Mouse (Mus musculus): ENCODE measurements around the gene Fmo2.

Gene Fmo2

DNA sequence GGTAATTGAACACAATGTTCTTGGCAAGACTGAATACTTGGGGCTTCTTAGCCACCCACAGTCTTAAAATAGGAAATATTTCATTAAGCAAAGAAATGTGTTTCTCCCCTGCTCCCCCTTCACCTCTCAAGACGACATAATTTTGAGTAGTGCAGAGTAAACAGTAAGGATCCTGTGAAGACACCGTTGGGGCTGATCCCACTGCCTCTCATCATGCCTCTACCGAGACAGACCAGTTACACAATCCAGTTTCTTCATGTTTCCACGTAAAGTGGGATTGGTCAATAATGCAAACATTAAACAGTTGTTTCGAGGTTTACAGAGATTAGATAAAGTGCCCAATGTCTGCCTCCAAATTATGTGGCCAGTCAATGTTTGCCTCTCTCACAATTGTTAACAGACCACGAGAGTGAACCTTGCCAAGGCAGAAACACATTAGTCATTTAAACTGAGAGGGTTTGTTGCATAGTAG lies 6.5 kb downstream of the Fmo2 start:
- no peak for DNase-seq (ENCODE audit: low spot score)

DNA sequence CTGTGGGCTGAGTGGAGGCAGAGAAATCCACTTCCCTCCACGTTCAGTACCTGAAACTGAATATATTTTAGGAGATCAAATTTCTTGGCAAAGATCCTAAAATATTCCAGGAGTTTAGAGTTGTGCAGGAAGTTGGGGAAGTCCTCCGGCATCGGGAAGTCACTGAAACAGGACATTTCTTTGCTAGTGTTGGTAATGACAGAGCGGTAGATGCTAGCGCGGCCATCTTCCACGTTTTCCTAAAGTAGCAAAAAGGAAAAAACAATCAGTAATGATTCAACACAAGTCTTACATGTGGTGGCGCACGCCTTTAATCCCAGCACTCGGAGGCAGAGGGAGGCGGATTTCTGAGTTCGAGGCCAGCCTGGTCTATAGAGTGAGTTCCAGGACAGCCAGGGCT lies 9.9 kb downstream of the Fmo2 start:
- no peak for DNase-seq (ENCODE audit: low spot score)

DNA sequence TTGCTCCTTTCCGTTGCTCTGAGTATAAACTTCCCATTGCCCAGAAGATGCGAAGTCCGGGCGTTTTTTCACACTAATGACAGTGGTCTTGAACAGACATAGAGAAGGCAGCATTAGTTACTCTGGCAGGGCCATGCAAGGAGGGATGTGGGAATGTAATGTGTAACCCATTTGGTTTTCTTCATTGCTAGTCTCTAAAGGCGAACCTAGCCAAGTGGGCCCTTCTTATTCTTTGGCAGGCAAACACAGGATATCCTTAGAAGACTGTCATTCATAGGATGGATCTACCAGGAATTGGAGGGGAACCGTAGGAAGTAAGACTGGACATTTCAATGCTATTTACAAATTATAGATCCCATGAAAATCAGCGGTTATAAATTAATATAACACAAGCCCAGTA lies 10.9 kb downstream of the Fmo2 start:
- DNase-seq (ENCODE audit: low spot score): no peak

DNA sequence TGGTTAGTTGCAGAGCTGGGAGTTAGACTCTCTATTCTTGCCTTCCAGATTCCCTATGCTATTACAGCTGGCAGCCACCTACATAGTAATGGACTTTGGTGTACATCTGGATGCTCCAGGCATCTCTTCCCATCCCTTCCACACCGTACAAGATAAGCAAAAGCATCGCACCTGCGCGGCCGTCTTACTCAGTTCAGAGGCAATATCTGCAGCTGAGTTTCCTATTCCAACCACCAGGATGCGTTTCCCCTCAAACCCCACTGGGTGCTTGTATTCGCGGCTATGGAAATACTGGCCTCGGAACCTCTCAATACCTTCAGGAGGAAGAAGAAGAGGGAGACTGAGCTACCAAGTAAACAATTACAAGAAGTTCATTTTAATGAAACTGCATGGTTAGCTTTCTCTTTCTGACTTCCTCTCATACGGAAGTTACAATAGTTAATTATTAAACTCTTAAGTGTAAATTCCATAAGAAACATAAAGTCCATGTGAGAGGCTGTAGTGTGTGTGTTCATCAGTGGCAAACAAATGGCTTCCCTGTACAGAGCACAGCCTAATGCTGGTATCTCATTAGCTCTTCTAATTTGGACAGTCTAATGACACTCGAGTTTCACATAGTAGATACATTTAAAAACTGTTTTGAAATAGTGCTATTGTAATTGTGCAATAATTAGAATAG lies 12.2 kb downstream of the Fmo2 start:
- no peak for DNase-seq (ENCODE audit: low spot score)

DNA sequence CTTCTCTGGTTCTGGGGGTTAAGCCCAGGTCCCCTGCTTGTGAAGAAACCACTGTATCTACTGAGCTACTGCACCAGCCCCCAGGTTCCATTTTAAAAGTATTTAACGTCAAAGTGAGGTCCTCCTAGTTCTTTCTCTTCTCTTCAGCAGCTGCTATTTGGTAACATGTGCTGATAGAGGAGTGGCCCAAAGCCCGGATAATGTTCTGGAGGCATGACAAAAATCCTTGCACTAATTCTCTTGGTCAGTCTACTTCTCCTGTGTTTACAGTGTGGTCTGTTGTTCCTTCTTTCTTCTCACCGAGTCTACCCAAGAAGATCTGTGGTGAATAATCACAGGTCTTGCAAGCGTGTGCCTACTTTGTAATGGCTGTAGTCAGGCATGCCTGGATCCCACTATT lies 15.8 kb downstream of the Fmo2 start:
- no peak for DNase-seq (ENCODE audit: low spot score)

DNA sequence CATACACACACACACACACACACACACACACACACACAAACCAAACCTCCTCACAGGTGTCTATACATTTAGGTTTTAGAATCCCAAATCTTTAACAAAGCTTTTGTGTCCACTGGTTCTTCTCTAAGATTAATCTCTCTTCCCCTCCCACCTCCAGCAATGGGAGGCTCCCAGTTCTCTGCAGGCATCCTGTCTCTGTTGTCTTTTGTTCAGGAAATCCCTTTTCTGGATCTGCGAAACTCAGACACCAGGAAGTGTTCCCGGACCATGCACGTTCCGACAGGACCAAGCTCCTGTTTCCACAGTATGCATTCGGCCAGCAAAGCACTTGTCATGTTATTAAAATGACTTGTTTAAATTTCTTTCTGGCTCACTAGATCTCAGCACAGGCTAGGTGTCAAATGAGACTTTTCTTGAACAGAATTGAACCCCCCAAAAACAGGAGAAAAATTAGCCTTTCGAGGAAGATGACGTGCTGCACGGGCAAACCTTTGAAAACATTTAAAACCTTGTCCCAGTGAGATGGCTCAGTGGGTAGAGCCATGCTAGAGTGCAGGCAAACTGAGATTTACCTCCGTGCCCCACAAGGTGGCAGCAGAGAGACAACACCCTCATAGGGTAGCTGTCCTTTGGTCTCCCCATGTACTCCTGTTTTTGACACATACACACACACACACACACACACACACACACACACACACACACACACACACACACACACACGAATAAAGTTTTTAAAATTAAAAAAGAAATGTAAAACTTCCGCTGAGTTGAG lies 18.7 kb downstream of the Fmo2 start:
- DNase-seq (ENCODE audit: low spot score): peak; percentile 59

DNA sequence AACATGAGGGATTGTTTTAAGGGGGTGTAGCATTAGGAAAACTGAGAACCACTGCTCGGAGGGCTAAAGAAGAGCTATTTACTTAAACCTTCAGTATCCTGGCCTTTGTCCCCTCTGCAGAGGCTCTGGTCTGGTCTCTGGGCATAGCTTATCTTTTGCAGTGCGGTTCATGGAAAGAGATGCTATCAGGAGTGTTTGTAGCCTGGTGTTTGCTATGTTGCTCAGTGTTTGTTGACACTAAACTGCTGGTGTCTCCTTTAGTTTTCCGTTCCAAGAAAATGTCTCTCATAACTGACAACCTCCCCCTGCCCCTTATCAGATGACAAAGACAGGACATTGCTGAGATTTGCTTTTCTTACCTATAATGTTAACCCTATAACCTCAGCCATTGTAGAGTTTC lies 23.4 kb downstream of the Fmo2 start:
- no peak for DNase-seq (ENCODE audit: low spot score)

DNA sequence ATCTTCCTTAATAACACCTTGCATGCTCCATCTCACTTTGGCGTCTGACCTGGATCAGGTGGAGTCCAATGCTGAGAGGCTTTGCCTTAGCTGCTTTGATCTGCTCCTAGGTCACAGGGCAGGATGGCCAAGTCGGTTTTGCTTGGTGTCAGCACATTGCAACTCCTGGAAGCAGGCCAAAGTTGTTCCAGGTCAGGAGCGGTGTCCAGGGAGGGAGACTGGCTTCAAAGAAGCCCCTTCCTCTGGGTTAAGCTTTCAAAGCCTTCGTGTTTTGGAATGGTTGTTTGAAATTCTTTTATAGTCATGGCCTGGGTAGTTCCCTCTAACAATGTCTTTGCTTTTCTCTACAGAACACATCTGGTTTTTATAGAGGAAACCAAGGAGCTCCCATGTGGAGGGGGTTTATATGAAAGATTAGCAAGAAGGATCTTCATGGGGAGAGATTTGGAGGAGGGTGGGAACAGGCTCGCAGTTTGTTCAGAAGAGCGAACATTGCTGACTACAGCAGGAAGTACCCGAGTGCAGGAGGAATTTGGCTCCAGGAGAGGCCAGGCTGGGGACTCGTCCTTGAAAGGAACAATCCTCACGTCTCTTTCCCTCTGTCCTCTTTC lies 26.7 kb downstream of the Fmo2 start:
- DNase-seq (ENCODE audit: low spot score): no peak

DNA sequence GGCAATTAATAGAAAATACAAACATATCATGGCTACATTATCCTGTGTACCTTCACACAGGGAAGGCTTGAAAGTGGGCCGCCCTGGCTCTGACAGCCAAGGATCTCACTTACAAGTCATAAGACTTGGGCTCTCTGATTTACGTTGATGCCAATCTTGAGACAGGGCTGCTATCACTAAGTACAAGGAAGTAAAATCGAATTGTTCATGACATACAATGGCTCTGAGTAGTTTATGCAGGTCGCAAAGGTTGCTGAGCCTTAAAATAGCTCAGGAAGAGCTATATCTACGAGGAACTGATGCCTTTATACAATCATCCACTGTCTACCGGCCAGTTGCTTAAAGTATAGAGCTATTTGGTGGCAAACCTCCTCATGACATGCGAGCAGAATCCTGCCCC lies 27.5 kb downstream of the Fmo2 start:
- DNase-seq (ENCODE audit: low spot score): no peak

DNA sequence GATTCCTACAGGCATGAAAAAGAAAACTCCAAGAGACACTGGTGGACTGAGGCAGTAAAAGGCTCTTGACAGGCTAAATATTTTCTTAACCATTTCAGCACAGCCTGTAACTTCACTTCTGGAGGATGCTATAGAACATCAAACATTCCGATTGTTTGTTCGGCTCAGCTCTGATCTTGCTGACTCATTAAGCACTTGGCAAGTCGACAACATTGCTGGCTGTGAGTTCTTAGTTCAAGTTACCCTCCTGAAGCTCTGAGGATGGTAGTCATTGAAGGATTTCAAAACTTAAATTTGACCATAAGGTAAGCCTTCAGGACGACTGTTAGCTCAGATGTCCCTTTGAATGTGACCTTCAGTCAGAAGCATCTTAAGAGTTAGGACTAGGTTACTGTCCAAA lies 31.1 kb downstream of the Fmo2 start:
- no peak for DNase-seq (ENCODE audit: low spot score)

DNA sequence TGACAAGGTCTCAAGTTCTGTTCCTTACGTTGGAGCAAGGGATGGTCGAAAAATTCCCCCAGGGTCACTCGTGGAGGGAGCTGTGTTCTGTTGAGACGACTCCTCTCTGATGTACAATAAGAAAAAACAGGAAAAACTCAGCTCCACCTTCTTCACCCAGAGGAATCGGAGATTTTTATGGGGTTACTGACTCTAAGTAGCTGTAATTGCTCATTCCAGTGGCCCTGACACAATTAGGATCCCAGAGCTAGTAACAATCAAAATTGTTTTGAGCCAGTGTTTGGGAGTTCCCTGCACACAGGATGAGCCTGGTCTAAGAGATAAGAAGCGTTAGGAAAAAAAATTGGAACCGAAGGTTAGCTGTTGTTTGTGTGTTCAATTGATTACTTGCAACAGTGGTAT lies 32.2 kb downstream of the Fmo2 start, which contains the start of gene Fmo1:
Fmo1 (minus strand) TSS at position 331 of the 402 bp plus-strand sequence.
- no peak for DNase-seq (ENCODE audit: low spot score)

DNA sequence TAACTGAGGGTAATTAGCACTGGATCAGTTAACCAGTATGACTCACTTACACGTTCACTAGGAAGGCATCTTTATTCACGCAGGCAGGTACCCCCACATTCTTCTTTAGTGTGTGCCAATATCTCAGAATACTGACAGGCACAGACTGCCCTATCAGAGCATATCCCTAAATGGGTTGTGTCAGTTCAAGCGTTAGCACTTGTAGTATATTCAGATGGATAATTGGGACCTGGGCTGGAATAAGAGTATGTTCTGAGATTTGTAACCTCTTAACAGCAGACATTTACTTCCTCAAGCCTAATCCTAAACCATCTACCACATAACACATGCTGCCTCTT lies 33.1 kb downstream of the Fmo2 start:
- no peak for DNase-seq (ENCODE audit: low spot score)

DNA sequence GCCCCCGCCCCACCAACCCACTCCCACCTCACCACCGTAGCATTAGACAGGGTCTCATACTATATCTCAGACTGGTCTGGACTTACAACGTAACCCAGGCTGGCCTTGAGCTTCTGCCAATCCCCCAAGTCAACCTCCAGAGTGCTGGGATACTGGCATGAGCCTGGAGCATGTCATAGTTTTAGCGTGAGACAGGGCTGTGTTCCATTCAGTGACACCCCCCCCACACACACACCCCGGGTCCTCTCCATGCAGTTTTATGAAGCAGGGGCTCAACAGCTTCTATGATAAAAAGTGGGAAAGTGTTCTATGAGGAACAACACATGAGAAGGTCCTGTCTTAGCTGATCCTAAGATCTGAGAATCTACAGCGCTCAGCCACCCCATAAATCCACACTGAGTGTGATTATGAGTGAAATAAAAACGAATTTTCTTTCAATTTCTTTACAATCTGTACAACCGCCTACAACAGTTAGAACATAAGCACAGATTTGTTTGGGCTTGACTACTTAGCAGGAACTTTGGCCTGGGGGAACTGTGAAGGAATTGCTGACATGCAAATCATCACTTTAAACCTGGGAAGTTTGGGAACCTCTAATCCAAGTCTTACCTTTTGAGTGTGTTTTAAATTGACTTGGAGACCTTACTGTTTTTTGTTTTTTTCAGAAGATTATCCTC lies 33.6 kb downstream of the Fmo2 start:
- DNase-seq (ENCODE audit: low spot score): no peak

DNA sequence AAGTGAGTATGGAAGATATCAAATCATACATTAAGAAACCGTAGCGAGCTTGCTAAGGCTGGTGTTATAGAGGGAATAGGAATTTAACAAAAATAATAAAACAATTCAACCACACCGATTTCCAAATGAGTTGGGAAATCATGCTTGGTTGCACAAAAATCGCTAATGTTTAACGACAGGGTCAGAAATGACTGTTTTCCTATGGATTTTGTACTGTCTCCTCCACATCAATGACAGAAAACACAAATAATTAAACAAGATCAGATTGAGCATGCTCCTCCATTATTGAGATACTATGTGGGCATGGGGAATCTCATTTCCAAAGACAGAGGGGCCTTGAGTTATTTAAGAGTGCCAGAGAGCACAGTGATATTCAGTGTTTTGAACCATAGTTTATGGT lies 34.2 kb downstream of the Fmo2 start:
- no peak for DNase-seq (ENCODE audit: low spot score)

DNA sequence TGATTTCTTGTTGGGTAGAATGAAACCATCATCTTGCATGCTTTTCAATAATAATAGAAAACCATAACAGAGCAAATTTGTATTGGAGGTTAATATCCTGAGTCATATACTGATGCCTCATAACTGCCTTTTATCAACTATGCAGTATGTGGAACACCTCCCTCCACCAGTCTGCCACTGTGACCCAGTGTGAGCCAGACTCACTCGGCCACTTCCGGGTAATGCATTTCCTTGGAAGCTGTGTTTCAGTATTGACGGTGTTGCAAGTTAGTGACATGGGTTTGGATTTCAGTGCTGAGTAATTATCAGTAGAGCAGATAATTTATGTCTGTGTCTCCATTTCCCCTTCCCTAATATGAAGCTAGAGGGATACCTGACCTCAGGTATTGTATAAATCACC lies 34.9 kb downstream of the Fmo2 start:
- DNase-seq (ENCODE audit: low spot score): no peak

DNA sequence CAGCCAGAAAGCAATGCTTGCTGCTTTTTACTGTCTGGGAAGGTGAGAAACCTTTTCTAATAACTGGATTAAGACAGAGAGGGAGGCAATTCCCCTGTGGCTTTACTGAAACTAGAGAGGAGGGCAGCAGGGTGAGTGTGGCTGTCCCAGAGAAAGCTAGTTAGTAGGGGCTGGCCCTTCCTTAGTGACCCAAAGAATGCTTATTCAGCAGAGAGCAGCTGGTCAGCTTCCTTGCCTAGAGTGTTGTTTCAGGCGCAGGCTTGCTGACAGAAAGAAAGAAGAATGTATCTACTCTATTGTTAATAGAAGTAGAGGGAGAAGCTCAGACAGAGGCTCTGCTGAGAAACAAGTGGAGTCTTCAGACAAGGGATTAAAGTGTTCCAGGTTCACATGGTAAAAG lies 36.2 kb downstream of the Fmo2 start:
- no peak for DNase-seq (ENCODE audit: low spot score)

DNA sequence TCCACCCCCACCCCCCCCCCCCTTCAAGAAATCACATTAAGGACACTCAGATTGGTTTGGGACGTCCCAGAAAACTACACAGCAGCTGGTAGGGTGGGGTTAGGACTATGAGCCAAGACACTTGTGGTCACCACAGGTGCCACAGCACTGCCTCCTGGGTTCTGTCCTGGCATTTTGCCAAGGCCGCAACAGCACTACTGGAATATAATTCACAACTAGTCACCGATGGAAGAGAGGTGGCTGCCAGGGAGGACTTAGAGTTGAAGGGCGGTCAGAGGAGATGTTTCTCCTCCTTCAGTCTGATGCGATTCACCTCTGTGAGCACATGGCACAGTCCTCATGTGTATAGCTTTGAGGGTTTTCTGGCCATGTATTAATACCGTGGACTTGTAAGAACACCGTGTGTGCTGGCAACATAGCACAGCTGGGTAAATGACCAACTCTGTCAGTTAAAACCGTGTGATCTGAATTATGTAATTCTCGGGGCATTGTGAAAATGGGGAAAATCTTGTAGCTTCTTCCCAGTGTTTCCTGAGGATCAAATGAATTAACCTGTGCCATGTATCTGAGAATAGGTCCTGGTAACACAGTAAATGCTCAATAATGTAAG lies 38.4 kb downstream of the Fmo2 start:
- DNase-seq (ENCODE audit: low spot score): no peak

DNA sequence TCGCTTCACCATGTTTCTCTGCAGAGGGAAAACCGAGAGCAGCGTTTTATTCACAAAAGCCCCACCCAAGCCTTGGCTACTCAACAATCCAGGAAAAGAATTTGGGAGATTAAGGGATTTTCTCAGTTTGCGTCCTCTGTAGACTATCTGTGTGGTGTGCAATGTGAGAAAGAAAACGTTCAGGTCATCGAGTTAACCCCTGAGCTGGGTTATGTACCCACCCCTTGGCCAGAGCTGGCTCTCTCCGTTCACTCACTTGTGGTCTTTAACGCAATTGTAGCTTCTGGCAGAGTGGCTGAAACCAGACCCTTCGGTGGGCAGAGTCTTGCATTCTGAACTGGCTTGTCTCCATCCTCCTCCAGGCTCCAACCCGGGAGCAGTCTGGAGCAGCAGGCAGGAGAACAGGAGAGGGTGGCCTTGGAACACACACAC lies 39.0 kb downstream of the Fmo2 start:
- DNase-seq (ENCODE audit: low spot score): no peak

DNA sequence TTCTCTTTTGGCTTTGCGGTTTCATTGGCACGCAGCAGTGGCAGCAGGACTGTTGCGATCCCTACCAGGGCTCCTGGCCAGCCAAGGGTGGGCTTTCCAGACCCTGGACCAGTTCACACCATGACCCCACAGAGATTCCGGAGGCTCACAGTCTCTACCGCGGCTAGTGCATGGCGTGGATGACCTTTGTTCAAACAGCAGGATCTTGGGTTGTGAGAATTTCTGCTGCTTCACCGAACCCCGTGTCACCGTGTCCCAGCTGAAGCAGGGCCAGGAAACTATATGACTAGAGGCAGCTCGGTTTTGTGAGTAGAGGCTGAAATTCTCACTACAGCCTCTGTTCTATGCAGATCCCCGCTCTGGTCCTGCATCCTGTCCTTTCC lies 39.8 kb downstream of the Fmo2 start:
- DNase-seq (ENCODE audit: low spot score): no peak

DNA sequence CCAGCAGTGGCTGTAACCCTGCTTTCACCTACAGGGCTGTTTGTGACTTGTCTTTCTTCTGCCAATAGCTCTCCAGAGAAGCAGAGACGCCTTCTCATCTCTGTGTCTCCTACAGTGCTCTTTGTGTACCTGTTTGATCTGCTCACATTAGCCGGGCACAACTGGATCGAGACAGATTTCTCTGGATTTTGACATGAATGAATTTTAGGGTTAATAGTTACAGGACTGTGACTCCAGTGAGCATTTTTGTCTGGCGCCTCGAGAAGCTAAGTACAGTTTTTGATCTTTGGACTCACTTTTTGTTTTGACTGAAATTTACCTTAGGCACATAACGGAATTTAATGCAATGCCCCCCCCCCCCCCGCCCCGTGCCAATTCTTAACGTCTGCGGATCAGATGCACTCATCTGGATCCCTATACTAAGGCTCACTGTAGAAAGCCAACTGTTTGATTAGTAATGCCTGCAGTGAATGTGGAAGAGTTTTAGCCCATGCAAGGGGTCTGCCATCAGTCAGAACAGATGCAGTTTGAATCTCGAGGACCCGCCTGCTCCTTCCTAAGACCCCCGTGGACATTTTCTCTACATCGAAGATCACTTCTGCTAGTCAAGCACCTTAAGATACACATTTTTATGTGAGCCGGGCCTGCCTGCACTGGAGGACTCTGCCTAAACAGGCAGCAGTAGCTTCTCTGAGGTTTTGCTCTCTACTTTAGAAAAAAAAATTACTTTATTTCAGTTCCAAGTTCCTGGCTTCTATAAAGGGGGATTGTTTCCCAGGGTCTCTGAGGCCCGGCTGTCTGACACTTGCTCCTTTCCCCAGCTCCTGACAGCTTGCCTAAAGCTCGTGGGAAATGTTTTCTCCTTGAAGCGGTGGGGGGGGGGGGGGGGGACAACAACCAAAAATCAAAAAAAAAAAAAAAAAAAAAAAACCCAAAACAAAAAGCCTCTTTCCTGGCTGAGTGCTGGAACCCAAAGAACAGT lies 40.5 kb downstream of the Fmo2 start:
- no peak for DNase-seq (ENCODE audit: low spot score)

DNA sequence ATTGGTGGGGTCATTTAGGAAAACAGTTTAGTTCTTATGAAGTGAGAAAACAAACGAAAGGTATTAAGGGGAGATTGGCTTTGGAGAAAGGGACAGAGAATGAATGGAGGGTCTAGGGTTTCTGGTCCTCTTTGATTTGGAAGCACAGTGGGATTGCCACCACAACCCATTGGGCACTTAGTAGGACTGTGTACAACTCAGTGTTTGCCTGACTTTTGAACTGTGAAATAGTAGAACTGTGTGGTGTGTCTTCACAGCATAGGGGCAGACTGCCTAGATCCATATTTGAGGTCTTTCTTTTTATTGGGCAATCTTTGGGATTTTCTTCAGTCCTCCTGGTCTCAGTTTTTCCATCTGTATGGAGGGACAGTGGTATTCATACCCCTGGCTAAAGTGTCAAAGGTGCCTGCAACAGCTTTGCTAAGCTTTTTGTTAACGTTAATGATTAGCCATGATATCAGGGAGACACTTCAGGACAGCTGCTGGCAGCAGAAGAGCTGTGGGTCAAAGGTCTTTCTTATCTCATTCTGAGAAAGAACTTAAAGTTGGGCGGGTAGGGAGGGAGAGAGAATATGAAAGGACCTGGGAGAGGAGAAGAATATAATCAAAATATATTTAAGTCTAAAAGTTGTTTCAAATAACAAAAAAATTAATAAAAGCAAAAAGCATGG lies 44.6 kb downstream of the Fmo2 start:
- DNase-seq (ENCODE audit: low spot score): no peak

Data from urinary bladder, postnatal 25 days (tissue).